Mouse (Mus musculus): Measurements from ENCODE around the gene Mdh2. TPM values are rescaled to one million over a fixed set of nuclear protein-coding genes. Genes with fewer than 3 reads are reported as not detected.

The Mdh2 gene
- total and polyA plus RNA-seq, 2 experiments from 2014 or later = 172 to 656 TPM

DNA sequence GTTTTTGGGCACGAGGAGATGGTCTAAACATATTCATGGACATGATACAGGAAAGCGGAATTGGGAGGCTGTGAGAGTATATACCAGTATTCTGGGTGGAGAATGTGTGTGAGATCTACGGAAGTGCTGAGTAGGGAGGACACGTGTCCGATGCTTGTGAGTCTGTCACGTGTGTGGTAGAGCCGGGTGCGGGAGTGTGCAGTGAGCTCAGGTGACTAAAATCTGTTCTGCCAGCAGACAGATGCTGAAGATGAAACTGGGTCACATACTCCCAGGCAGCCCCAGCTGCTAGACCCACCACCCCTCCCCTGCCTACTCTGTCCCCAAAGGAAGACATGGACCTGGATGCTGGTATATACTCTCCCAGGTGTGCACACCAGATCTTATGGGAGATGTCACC, 24.4 kb downstream of the Mdh2 start:
- DNase-seq (ENCODE audit: low spot score) = peak; percentile 52
- WGBS = 79% methylated on average over 8 of the region's 8 CpGs
- ATAC-seq (ENCODE audit: low FRiP score) = no peak

GRCm38 (mm10) chr5:135803135-135803534, 24.9 kb downstream of the Mdh2 start:
- Histone ChIP-seq H3K4me1 (ENCODE audit: insufficient read depth, low read length) (peaks cover 14% of the 10 kb centered on the region; the same call in 1 of the 2 replicates), H3K4me2 (ENCODE audit: low read depth, low read length, poor library complexity, severe bottlenecking) (no peak overlapping the region), H3K9ac (replicated peaks; ENCODE audit: low read length, poor library complexity, severe bottlenecking) (no peak overlapping the region), H3K9me3 (ENCODE audit: low read length) (no peaks in the 10 kb centered on the region), H3K27me3 (ENCODE audit: insufficient read depth, low read length) (no peaks in the 10 kb centered on the region), H3K27ac (ENCODE audit: low read depth, low read length) (no peak overlapping the region), H3K36me3 (ENCODE audit: insufficient read depth, low read length) (no peaks in the 10 kb centered on the region), H3K4me3 (ENCODE audit: low read depth, low read length) (no peak overlapping the region)
- peak; percentile 43 for TF ChIP-seq CTCF (IDR thresholded peaks at IDR 0.05)
- 73% methylated on average over 4 of the region's 4 CpGs for WGBS
- DNase-seq (ENCODE audit: low spot score) (no peak), ATAC-seq (ENCODE audit: low FRiP score) (no peak)

More for the DNA sequence above, 24.4 kb downstream of the Mdh2 start:
- Histone ChIP-seq H3K27ac (ENCODE audit: low read depth, low read length) (no peak overlapping the region), H3K9me3 (ENCODE audit: low read length) (no peaks in the 10 kb centered on the region), H3K36me3 (ENCODE audit: insufficient read depth, low read length) (no peaks in the 10 kb centered on the region), H3K9ac (replicated peaks; ENCODE audit: low read length, poor library complexity, severe bottlenecking) (no peak overlapping the region), H3K4me2 (ENCODE audit: low read depth, low read length, poor library complexity, severe bottlenecking) (no peak overlapping the region), H3K4me3 (ENCODE audit: low read depth, low read length) (no peak overlapping the region), H3K4me1 (ENCODE audit: insufficient read depth, low read length) (peaks cover 12% of the 10 kb centered on the region; the same call in 1 of the 2 replicates), H3K27me3 (ENCODE audit: insufficient read depth, low read length) (no peaks in the 10 kb centered on the region)
- TF ChIP-seq CTCF (IDR thresholded peaks at IDR 0.05) = no peak

GRCm38 (mm10) chr5:135803676-135804075, 25.4 kb downstream of the Mdh2 start:
- Histone ChIP-seq H3K36me3 (ENCODE audit: insufficient read depth, low read length) (no peaks in the 10 kb centered on the region), H3K9ac (replicated peaks; ENCODE audit: low read length, poor library complexity, severe bottlenecking) (no peak overlapping the region), H3K4me1 (ENCODE audit: insufficient read depth, low read length) (peaks cover 14% of the 10 kb centered on the region; the same call in 1 of the 2 replicates), H3K27me3 (ENCODE audit: insufficient read depth, low read length) (no peaks in the 10 kb centered on the region), H3K4me2 (ENCODE audit: low read depth, low read length, poor library complexity, severe bottlenecking) (no peak overlapping the region), H3K9me3 (ENCODE audit: low read length) (no peaks in the 10 kb centered on the region), H3K4me3 (ENCODE audit: low read depth, low read length) (no peak overlapping the region), H3K27ac (ENCODE audit: low read depth, low read length) (no peak overlapping the region)
- TF ChIP-seq CTCF (IDR thresholded peaks at IDR 0.05) = no peak
- no peak for DNase-seq (ENCODE audit: low spot score)
- WGBS = 69% methylated on average over 4 of the region's 4 CpGs
- no peak for ATAC-seq (ENCODE audit: low FRiP score)

GRCm38 (mm10) chr5:135804735-135805134, 26.5 kb downstream of the Mdh2 start:
- Histone ChIP-seq H3K36me3 (ENCODE audit: insufficient read depth, low read length) (no peaks in the 10 kb centered on the region), H3K4me1 (ENCODE audit: insufficient read depth, low read length) (peaks cover 14% of the 10 kb centered on the region; the same call in 1 of the 2 replicates), H3K4me3 (ENCODE audit: low read depth, low read length) (no peak overlapping the region), H3K9ac (replicated peaks; ENCODE audit: low read length, poor library complexity, severe bottlenecking) (no peak overlapping the region), H3K9me3 (ENCODE audit: low read length) (no peaks in the 10 kb centered on the region), H3K4me2 (ENCODE audit: low read depth, low read length, poor library complexity, severe bottlenecking) (no peak overlapping the region), H3K27me3 (ENCODE audit: insufficient read depth, low read length) (no peaks in the 10 kb centered on the region), H3K27ac (ENCODE audit: low read depth, low read length) (no peak overlapping the region)
- no peak for ATAC-seq (ENCODE audit: low FRiP score)
- DNase-seq (ENCODE audit: low spot score) = no peak
- WGBS = 51% methylated on average over 2 of the region's 2 CpGs
- no peak for TF ChIP-seq CTCF (IDR thresholded peaks at IDR 0.05)

GRCm38 (mm10) chr5:135806555-135807262, 28.4 kb downstream of the Mdh2 start, which contains the start of gene Srrm3:
TSS of gene Srrm3 (plus strand) at chr5:135806890.
- peaks cover 10% of the 10 kb centered on the region; the same call in 1 of the 2 replicates for H3K4me1 ChIP-seq (ENCODE audit: insufficient read depth, low read length)
- 3% methylated on average over 29 of the region's 29 CpGs for WGBS
- H3K27ac ChIP-seq (ENCODE audit: low read depth, low read length) = peak within 1 kb of the TSS; percentile 74
- H3K9ac ChIP-seq (replicated peaks; ENCODE audit: low read length, poor library complexity, severe bottlenecking) = peak within 1 kb of the TSS; percentile 92
- no peaks in the 10 kb centered on the region for H3K27me3 ChIP-seq (ENCODE audit: insufficient read depth, low read length)
- H3K9me3 ChIP-seq (ENCODE audit: low read length) = no peaks in the 10 kb centered on the region
- no peaks in the 10 kb centered on the region for H3K36me3 ChIP-seq (ENCODE audit: insufficient read depth, low read length)
- peak within 1 kb of the TSS; percentile 69 for H3K4me3 ChIP-seq (ENCODE audit: low read depth, low read length)
- peak within 1 kb of the TSS; percentile 74 for H3K4me2 ChIP-seq (ENCODE audit: low read depth, low read length, poor library complexity, severe bottlenecking)
- DNase-seq (ENCODE audit: low spot score) (peak; percentile 94), ATAC-seq (ENCODE audit: low FRiP score) (peak; percentile 64)
- peak; percentile 100 for TF ChIP-seq CTCF (IDR thresholded peaks at IDR 0.05)

DNA sequence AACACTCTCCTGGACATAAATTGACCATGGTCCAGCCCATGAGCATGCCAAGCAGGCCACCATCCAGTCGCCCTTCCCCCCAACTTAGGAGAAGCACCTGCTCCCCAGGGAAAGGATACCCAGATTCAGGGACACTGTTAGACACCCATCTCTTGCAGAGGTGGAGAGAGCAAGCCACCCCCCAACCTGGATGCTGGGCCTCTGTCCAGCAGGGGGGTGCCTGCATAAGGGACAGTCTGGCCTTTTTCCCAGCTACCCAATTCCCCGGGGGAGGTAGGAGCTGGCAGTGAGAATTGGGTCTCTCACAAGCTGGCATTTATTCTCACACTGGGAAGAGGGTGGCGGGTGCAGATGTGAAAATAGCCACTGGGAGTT, 29.0 kb downstream of the Mdh2 start:
- H3K9me3 ChIP-seq (ENCODE audit: low read length) = no peaks in the 10 kb centered on the region
- H3K9ac ChIP-seq (replicated peaks; ENCODE audit: low read length, poor library complexity, severe bottlenecking) = peak overlapping the region; percentile 92
- H3K27me3 ChIP-seq (ENCODE audit: insufficient read depth, low read length) = no peaks in the 10 kb centered on the region
- peak; percentile 3; the same call in 1 of the 2 replicates for ATAC-seq (ENCODE audit: low FRiP score)
- H3K4me3 ChIP-seq (ENCODE audit: low read depth, low read length) = peak overlapping the region; percentile 69
- peaks cover 10% of the 10 kb centered on the region; the same call in 1 of the 2 replicates for H3K4me1 ChIP-seq (ENCODE audit: insufficient read depth, low read length)
- H3K36me3 ChIP-seq (ENCODE audit: insufficient read depth, low read length) = no peaks in the 10 kb centered on the region
- no peak for TF ChIP-seq CTCF (IDR thresholded peaks at IDR 0.05)
- DNase-seq (ENCODE audit: low spot score) = peak; percentile 8
- 0 out of 2 replicates have a peak overlapping the region, but pooled peaks have one; percentile 74 for H3K27ac ChIP-seq (ENCODE audit: low read depth, low read length)
- WGBS = 43% methylated on average over 3 of the region's 3 CpGs
- peak overlapping the region; percentile 74 for H3K4me2 ChIP-seq (ENCODE audit: low read depth, low read length, poor library complexity, severe bottlenecking)
